Mouse (Mus musculus): ENCODE measurements around the gene Dnah17. TPM values are rescaled to one million over a fixed set of nuclear protein-coding genes. Genes with fewer than 3 reads are reported as not detected.

The Dnah17 gene
- total RNA-seq, 1 experiment, result 0.40 TPM

GRCm38 (mm10) chr11:118101133-118101532, 29.3 kb downstream of the Dnah17 start:
- no peak for DNase-seq (ENCODE audit: low read depth, low spot score)
- Histone ChIP-seq H3K9ac (ENCODE audit: insufficient read depth, low read depth, low read length, poor library complexity, severe bottlenecking) (no peak overlapping the region), H3K4me3 (ENCODE audit: insufficient read depth in 1 of 2, low read depth in 1 of 2, low read length in 2 of 2, poor library complexity in 1 of 2, severe bottlenecking in 1 of 2) (no peak overlapping the region), H3K4me1 (ENCODE audit: control insufficient read depth in 2 of 2, insufficient read depth in 2 of 2, low read length in 2 of 2, poor library complexity in 1 of 2) (peaks cover 3 to 15% of the 10 kb centered on the region in 2 experiments; a peak in 3 of 4 replicates), H3K27ac (ENCODE audit: insufficient read depth, low read depth, low read length, poor library complexity, severe bottlenecking) (no peak overlapping the region), H3K9me3 (ENCODE audit: control insufficient read depth, insufficient read depth, low read depth, low read length) (no peaks in the 10 kb centered on the region), H3K36me3 (ENCODE audit: control insufficient read depth, insufficient read depth, low read length, poor library complexity, severe bottlenecking) (no peaks in the 10 kb centered on the region)
- in situ Hi-C loops (cut with MboI; ENCODE audit: low sequenced_read_pairs in 2 of 2, unreplicated experiment in 2 of 2), result no loop called here
- no peak for TF ChIP-seq CHD2 (IDR thresholded peaks at IDR 0.05; ENCODE audit: low read depth, low read length)
- no peak for TF ChIP-seq ZC3H11A (IDR thresholded peaks at IDR 0.05; ENCODE audit: borderline replicate concordance, low read depth, low read length)
- no peak for TF ChIP-seq HCFC1 (IDR thresholded peaks at IDR 0.05; ENCODE audit: borderline replicate concordance, insufficient read depth, low read length)
- TF ChIP-seq ZNF384 (IDR thresholded peaks at IDR 0.05; ENCODE audit: low read depth, low read length), result no peak

DNA sequence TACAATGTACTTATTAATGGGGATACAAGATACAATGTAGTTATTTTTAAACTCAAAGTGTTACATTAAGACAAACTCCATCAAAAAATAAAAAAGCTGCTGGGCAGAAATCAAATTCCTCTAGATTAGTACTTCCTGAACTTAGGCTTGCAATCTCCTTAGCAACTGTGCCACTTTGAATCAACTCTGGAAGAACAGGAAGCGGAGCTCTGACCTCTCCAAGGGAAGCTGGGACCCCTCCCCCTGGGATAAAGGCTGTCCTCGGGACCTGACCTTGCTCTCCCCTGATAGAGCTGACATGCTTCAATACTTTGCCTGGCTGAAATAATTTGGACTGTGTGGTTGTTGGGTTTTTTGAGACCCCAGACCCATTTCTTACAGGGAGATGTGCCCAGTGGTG, 33.7 kb downstream of the Dnah17 start:
- TF ChIP-seq ZNF384 (IDR thresholded peaks at IDR 0.05; ENCODE audit: low read depth, low read length), result no peak
- TF ChIP-seq HCFC1 (IDR thresholded peaks at IDR 0.05; ENCODE audit: borderline replicate concordance, insufficient read depth, low read length), result no peak
- no peak for TF ChIP-seq CHD2 (IDR thresholded peaks at IDR 0.05; ENCODE audit: low read depth, low read length)
- no peak for TF ChIP-seq ZC3H11A (IDR thresholded peaks at IDR 0.05; ENCODE audit: borderline replicate concordance, low read depth, low read length)
- TF ChIP-seq MAFK (IDR thresholded peaks at IDR 0.05; ENCODE audit: insufficient read depth, low read depth, low read length), result no peak
- H3K9ac ChIP-seq (ENCODE audit: insufficient read depth, low read depth, low read length, poor library complexity, severe bottlenecking), result no peak overlapping the region
- in situ Hi-C loops (cut with MboI; ENCODE audit: low sequenced_read_pairs in 2 of 2, unreplicated experiment in 2 of 2), result no loop called here

GRCm38 (mm10) chr11:118095004-118095403, 35.4 kb downstream of the Dnah17 start:
- no peaks in the 10 kb centered on the region for H3K9me3 ChIP-seq (ENCODE audit: control insufficient read depth, insufficient read depth, low read depth, low read length)
- in situ Hi-C loops (cut with MboI; ENCODE audit: low sequenced_read_pairs in 2 of 2, unreplicated experiment in 2 of 2), result no loop called here
- no peak for TF ChIP-seq CHD2 (IDR thresholded peaks at IDR 0.05; ENCODE audit: low read depth, low read length)
- no peak for TF ChIP-seq ZNF384 (IDR thresholded peaks at IDR 0.05; ENCODE audit: low read depth, low read length)
- no peak for TF ChIP-seq HCFC1 (IDR thresholded peaks at IDR 0.05; ENCODE audit: borderline replicate concordance, insufficient read depth, low read length)
- no peak for TF ChIP-seq MAFK (IDR thresholded peaks at IDR 0.05; ENCODE audit: insufficient read depth, low read depth, low read length)
- TF ChIP-seq ZC3H11A (IDR thresholded peaks at IDR 0.05; ENCODE audit: borderline replicate concordance, low read depth, low read length), result no peak
- H3K36me3 ChIP-seq (ENCODE audit: control insufficient read depth, insufficient read depth, low read length, poor library complexity, severe bottlenecking), result no peaks in the 10 kb centered on the region
- no peak overlapping the region for H3K27ac ChIP-seq (ENCODE audit: insufficient read depth, low read depth, low read length, poor library complexity, severe bottlenecking)
- no peak for DNase-seq (ENCODE audit: low read depth, low spot score)
- no peak overlapping the region for H3K4me3 ChIP-seq (ENCODE audit: insufficient read depth in 1 of 2, low read depth in 1 of 2, low read length in 2 of 2, poor library complexity in 1 of 2, severe bottlenecking in 1 of 2)
- no peak overlapping the region for H3K9ac ChIP-seq (ENCODE audit: insufficient read depth, low read depth, low read length, poor library complexity, severe bottlenecking)
- peaks cover 3 to 39% of the 10 kb centered on the region in 2 experiments; a peak in 3 of 4 replicates for H3K4me1 ChIP-seq (ENCODE audit: control insufficient read depth in 2 of 2, insufficient read depth in 2 of 2, low read length in 2 of 2, poor library complexity in 1 of 2)

More for the DNA sequence above, 33.7 kb downstream of the Dnah17 start:
- no peaks in the 10 kb centered on the region for H3K9me3 ChIP-seq (ENCODE audit: control insufficient read depth, insufficient read depth, low read depth, low read length)
- no peak for DNase-seq (ENCODE audit: low read depth, low spot score)
- peaks cover 3 to 31% of the 10 kb centered on the region in 2 experiments; a peak in 3 of 4 replicates for H3K4me1 ChIP-seq (ENCODE audit: control insufficient read depth in 2 of 2, insufficient read depth in 2 of 2, low read length in 2 of 2, poor library complexity in 1 of 2)
- no peaks in the 10 kb centered on the region for H3K36me3 ChIP-seq (ENCODE audit: control insufficient read depth, insufficient read depth, low read length, poor library complexity, severe bottlenecking)
- H3K4me3 ChIP-seq (ENCODE audit: insufficient read depth in 1 of 2, low read depth in 1 of 2, low read length in 2 of 2, poor library complexity in 1 of 2, severe bottlenecking in 1 of 2), result no peak overlapping the region
- H3K27ac ChIP-seq (ENCODE audit: insufficient read depth, low read depth, low read length, poor library complexity, severe bottlenecking), result no peak overlapping the region

- Histone ChIP-seq H3K27ac (ENCODE audit: insufficient read depth, low read depth, low read length, poor library complexity, severe bottlenecking) (no peak overlapping the region), H3K36me3 (ENCODE audit: control insufficient read depth, insufficient read depth, low read length, poor library complexity, severe bottlenecking) (no peaks in the 10 kb centered on the region), H3K4me1 (ENCODE audit: control insufficient read depth in 2 of 2, insufficient read depth in 2 of 2, low read length in 2 of 2, poor library complexity in 1 of 2) (peaks cover 2 to 28% of the 10 kb centered on the region in 2 experiments; a peak in 2 of 4 replicates), H3K9ac (ENCODE audit: insufficient read depth, low read depth, low read length, poor library complexity, severe bottlenecking) (peak overlapping the region; percentile 20), H3K4me3 (ENCODE audit: insufficient read depth in 1 of 2, low read depth in 1 of 2, low read length in 2 of 2, poor library complexity in 1 of 2, severe bottlenecking in 1 of 2) (peak overlapping the region; percentile 31 to 40; a peak in 3 of 4 replicates), H3K9me3 (ENCODE audit: control insufficient read depth, insufficient read depth, low read depth, low read length) (no peaks in the 10 kb centered on the region)
- DNase-seq (ENCODE audit: low read depth, low spot score), result peak; percentile 74
- TF ChIP-seq CHD2 (IDR thresholded peaks at IDR 0.05; ENCODE audit: low read depth, low read length) (no peak), HCFC1 (IDR thresholded peaks at IDR 0.05; ENCODE audit: borderline replicate concordance, insufficient read depth, low read length) (no peak), ZC3H11A (IDR thresholded peaks at IDR 0.05; ENCODE audit: borderline replicate concordance, low read depth, low read length) (peak; percentile 66; the same call in 1 of the 2 replicates), ZNF384 (IDR thresholded peaks at IDR 0.05; ENCODE audit: low read depth, low read length) (no peak), MAFK (IDR thresholded peaks at IDR 0.05; ENCODE audit: insufficient read depth, low read depth, low read length) (no peak)
- in situ Hi-C loops (cut with MboI; ENCODE audit: low sequenced_read_pairs in 2 of 2, unreplicated experiment in 2 of 2), result no loop called here
Observed at GRCm38 (mm10) chr11:118091002-118091670, 39.3 kb downstream of the Dnah17 start.

All from ES-E14 (cell line).